Mouse (Mus musculus) forebrain, embryonic 16.5 days (tissue): Measurements from ENCODE around the gene Camk2g. TPM values are rescaled to one million over a fixed set of nuclear protein-coding genes. Genes with fewer than 3 reads are reported as not detected.

ENCODE experiments used
- ATAC-seq: fragments of 200-750 bp; cut with Nextera tagmentation; 2 replicates; pipeline ENCODE4 v1.8.0; 2017; ENCODE audit warnings: mild to moderate bottlenecking, moderate library complexity
- H3K27ac ChIP-seq: fragments of 300-500 bp; sonication (generic); 2 replicates; pipeline ENCODE4 v1.5.1; 2014; ENCODE audit warnings: low read length, control low read depth
- H3K27me3 ChIP-seq: fragments of 300-500 bp; sonication (generic); replicated peaks from 2 replicates; pipeline ENCODE4 v1.6.1; 2014; ENCODE audit warnings: low read length; ENCODE audit not compliant: control insufficient read depth, insufficient read depth
- H3K36me3 ChIP-seq: fragments of 300-500 bp; sonication (generic); 2 replicates; pipeline ENCODE4 v1.6.1; 2014; ENCODE audit not compliant: control insufficient read depth, insufficient read depth
- H3K4me1 ChIP-seq: fragments of 300-500 bp; sonication (generic); replicated peaks from 2 replicates; pipeline ENCODE4 v1.6.1; 2014; ENCODE audit warnings: low read length; ENCODE audit not compliant: control insufficient read depth, insufficient read depth
- H3K4me2 ChIP-seq: fragments of 300-500 bp; sonication (generic); 2 replicates; pipeline ENCODE4 v1.6.1; 2014; ENCODE audit warnings: mild to moderate bottlenecking, low read length, control low read depth
- H3K4me3 ChIP-seq: fragments of 300-500 bp; sonication (generic); replicated peaks from 2 replicates; pipeline ENCODE4 v1.5.1; 2014; ENCODE audit warnings: mild to moderate bottlenecking, low read length, control low read depth
- H3K9ac ChIP-seq: fragments of 300-500 bp; sonication (generic); replicated peaks from 2 replicates; pipeline ENCODE4 v1.6.1; 2014; ENCODE audit warnings: low read depth, low read length, control low read depth
- H3K9me3 ChIP-seq: fragments of 300-500 bp; sonication (generic); 2 replicates; pipeline ENCODE4 v1.6.1; 2016; ENCODE audit warnings: low read length; ENCODE audit not compliant: control insufficient read depth
- WGBS: fragments of 180-500 bp; shearing (Covaris S2); extraction: QIAGEN DNeasy Blood & Tissue Kit; methylation state at CpG from one replicate; pipeline ENCODE4 v1.1.7; 2014; 5-methylcytosine and 5-hydroxymethylcytosine counted together
- polyA plus RNA-seq: library from polyadenylated mRNA; unstranded; fragments of >200 nt; fragmentation: Nextera tagmentation; extraction: Ambion mirVana; gene quantifications from 2 replicates; pipeline ENCODE4 v1.2.1, GENCODE M21; 2015

Camk2g gene
- polyA plus RNA-seq, 1 experiment from 2014 or later = 123 TPM

DNA sequence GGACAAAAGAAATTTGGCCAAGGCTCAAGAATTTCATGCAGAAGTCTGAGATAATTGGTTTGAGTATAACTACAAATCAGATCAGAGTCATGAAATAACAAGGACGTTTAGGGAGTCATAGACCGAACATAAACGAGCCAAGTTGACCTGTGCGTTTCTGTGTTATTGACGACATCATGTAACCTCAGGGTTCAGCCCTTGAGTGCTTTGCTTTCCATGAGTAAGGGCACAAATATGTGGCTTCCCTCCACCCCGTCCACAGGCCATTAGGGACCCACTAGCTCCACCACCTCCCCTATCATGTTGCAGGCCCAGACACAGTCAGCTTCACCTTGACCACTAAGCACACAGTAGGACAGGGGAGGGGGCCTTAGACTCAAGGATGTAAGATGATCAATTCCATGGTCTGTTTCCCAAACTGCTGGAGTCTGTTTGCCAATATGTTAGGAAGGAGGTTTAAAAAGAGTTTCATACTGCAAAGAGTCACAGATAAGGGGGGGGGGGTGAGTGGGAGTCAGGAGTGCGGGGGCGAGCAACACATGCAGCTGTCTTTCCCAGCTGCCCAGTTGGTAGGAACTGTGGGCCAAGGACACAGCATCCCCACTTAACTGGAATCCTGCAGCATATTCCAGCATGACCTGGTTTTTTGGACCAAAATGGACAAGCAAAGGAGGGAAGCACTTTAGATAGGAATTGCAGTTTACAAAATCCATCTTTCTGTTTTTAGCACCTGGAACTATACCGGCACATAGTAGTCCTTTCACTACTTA lies 37.4 kb upstream of the Camk2g start:
- no peaks in the 10 kb centered on the region for H3K4me1 ChIP-seq
- H3K4me2 ChIP-seq = no peak overlapping the region
- no peak for ATAC-seq
- no peak overlapping the region for H3K9ac ChIP-seq
- WGBS = 67% methylated on average over 9 of the region's 9 CpGs
- no peak overlapping the region for H3K27ac ChIP-seq
- no peaks in the 10 kb centered on the region for H3K27me3 ChIP-seq
- H3K36me3 ChIP-seq = no peaks in the 10 kb centered on the region
- H3K4me3 ChIP-seq = no peak overlapping the region
- H3K9me3 ChIP-seq = no peaks in the 10 kb centered on the region

DNA sequence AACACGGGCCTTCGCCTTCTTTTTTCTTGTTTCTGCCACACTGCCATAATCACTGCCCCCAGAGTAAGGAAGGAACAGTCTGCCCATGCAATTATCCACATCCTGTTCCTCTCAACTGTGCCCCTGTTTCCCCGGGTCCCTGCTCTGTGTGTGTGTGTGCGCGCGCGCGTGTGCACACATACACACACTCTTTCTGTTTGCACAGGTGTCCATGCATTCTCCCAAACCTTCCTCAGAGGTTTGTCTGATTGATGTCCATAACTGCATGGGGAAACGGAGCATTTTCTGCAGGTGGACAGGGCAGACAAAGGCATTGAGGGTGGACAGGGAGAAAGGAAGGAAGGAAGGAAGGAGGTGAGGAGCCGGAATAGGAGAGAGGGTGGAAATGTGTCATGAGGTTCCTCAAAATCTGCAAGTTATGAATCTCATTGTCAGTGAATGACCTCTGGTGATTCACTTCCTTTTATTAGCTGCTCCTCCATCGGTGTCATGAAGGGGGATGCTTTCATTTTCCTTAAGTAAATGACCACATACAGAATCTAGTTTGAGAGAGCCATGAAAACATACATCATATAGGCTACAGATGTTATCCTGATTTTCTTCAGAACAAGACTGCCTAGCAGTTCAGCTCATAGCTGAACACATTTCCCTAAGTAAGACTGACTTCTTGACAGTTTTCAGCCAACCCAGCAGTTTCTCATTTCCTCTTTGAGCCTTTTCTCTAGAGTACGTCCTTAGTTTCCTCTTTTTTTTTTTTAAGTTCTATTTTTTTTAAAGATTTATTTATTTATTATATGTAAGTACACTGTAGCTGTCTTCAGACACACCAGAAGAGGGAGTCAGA lies 35.9 kb upstream of the Camk2g start:
- no peak overlapping the region for H3K9ac ChIP-seq
- H3K4me2 ChIP-seq = no peak overlapping the region
- no peaks in the 10 kb centered on the region for H3K4me1 ChIP-seq
- H3K27ac ChIP-seq = no peak overlapping the region
- H3K27me3 ChIP-seq = no peaks in the 10 kb centered on the region
- no peaks in the 10 kb centered on the region for H3K36me3 ChIP-seq
- H3K9me3 ChIP-seq = no peaks in the 10 kb centered on the region
- H3K4me3 ChIP-seq = no peak overlapping the region
- WGBS = 89% methylated on average over 12 of the region's 12 CpGs
- no peak for ATAC-seq

DNA sequence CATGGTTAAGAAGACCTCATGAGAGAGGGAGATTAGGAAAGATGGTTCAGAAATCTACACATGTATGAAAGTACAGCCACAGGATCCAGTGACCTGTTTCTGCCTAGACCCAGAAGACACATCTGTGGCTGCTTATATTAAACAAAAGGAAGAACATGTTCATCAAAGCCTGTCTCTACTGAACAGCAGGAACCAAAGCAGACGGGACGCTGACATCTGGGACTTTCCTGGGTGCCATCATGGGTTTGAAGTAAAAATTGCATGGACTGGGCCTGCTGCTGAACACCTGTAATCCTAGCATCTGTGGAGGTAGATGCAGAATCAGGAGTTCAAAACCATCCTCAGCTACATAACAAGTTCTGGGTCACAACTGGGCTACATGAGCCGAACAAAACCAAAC lies 34.6 kb upstream of the Camk2g start:
- no peak overlapping the region for H3K4me2 ChIP-seq
- no peaks in the 10 kb centered on the region for H3K4me1 ChIP-seq
- no peaks in the 10 kb centered on the region for H3K9me3 ChIP-seq
- no peaks in the 10 kb centered on the region for H3K36me3 ChIP-seq
- no peaks in the 10 kb centered on the region for H3K27me3 ChIP-seq
- H3K27ac ChIP-seq = no peak overlapping the region
- H3K9ac ChIP-seq = no peak overlapping the region
- WGBS = 90% methylated on average over 3 of the region's 3 CpGs
- ATAC-seq = no peak
- H3K4me3 ChIP-seq = no peak overlapping the region

DNA sequence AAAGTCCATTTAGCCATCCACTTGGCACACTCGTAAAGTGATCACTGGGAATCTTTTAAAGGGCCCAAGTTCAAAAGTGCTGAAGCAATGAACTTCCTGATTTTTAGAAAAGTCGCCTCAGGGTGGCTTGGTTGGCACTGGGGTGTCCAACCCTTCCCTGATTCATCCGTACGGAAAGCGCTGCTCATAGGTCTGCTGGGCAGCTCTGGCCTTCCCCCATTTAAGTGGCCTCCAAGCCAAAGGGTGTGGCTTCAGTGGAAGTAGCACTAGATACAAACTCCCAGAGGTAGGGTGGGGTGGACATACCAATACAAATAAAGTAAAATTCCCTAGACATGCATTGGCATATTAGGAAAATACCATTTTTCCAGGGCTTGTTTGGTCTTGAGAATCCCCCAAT lies 33.6 kb upstream of the Camk2g start:
- Histone ChIP-seq H3K4me3 (no peak overlapping the region), H3K36me3 (no peaks in the 10 kb centered on the region), H3K4me2 (no peak overlapping the region), H3K27me3 (no peaks in the 10 kb centered on the region), H3K9me3 (no peaks in the 10 kb centered on the region), H3K4me1 (no peaks in the 10 kb centered on the region), H3K27ac (no peak overlapping the region), H3K9ac (no peak overlapping the region)
- no peak for ATAC-seq
- 89% methylated on average over 5 of the region's 5 CpGs for WGBS

DNA sequence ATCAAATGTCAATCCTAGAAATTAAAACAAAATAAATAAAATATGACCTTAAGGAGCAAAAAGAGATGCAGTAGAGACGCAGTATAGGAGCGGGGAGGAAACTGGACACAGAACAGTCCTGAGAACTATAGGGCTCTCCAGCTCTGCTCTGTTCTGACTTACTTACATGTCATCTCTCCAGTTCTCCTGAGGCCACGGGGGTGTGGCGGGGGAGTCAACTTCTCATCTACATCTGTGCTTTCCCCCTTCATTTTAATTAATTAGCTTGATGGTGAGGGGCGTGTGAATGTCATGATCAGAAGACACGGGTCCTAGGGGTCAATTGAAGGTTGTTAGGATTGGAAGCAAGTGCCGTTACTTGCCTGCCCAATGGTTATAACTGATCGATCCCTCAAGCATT lies 33.2 kb upstream of the Camk2g start:
- Histone ChIP-seq H3K9me3 (no peaks in the 10 kb centered on the region), H3K9ac (no peak overlapping the region), H3K27me3 (no peaks in the 10 kb centered on the region), H3K4me3 (no peak overlapping the region), H3K4me2 (no peak overlapping the region), H3K4me1 (no peaks in the 10 kb centered on the region), H3K27ac (no peak overlapping the region), H3K36me3 (no peaks in the 10 kb centered on the region)
- no peak for ATAC-seq
- 85% methylated on average over 8 of the region's 8 CpGs for WGBS

DNA sequence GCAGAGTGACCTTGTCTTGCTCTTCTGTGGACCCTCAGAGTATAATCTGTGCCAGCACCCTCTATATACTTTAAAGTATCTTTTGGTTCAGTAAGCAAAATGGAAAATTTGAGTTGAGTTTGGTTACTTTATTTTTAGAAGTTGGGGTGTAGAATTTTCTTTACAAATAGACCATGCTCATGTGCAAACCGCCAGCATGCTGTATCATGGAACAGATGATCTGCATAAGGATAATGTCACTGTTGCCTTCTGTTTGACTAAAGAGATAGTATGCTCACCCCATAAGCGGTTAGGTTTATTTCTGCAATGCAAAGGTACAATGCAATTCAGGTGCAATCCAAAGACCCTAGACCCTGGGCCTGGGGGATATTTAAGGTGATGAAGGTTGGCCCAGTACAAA lies 31.6 kb upstream of the Camk2g start:
- Histone ChIP-seq H3K27ac (no peak overlapping the region), H3K4me1 (no peaks in the 10 kb centered on the region), H3K9me3 (no peaks in the 10 kb centered on the region), H3K9ac (no peak overlapping the region), H3K27me3 (no peaks in the 10 kb centered on the region), H3K4me3 (no peak overlapping the region), H3K4me2 (no peak overlapping the region), H3K36me3 (no peaks in the 10 kb centered on the region)
- ATAC-seq = no peak
- 83% methylated on average over 2 of the region's 2 CpGs for WGBS

DNA sequence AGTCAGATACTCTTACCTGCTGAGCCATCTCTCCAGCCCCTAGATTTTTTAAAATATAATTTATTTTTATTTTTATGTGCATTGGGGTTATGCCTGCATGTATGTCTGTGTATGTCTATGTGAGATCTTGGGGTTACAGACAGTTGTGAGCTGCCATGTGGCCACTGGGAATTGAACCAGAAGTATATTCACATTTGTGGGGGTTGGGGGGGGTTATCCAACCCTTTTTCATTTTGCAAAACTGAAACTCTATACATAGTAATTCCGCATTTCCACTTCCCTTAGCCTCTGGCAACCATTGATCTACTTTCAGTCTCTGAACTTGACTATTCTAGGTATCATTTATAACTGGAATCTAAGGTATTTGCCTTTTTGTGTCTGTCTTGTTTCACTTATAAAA lies 30.6 kb upstream of the Camk2g start:
- H3K27ac ChIP-seq = no peak overlapping the region
- no peak for ATAC-seq
- H3K4me2 ChIP-seq = no peak overlapping the region
- H3K4me1 ChIP-seq = no peaks in the 10 kb centered on the region
- no peaks in the 10 kb centered on the region for H3K36me3 ChIP-seq
- no peak overlapping the region for H3K9ac ChIP-seq
- H3K9me3 ChIP-seq = no peaks in the 10 kb centered on the region
- H3K27me3 ChIP-seq = no peaks in the 10 kb centered on the region
- 84% methylated on average over 1 of the region's 1 CpGs for WGBS
- no peak overlapping the region for H3K4me3 ChIP-seq

DNA sequence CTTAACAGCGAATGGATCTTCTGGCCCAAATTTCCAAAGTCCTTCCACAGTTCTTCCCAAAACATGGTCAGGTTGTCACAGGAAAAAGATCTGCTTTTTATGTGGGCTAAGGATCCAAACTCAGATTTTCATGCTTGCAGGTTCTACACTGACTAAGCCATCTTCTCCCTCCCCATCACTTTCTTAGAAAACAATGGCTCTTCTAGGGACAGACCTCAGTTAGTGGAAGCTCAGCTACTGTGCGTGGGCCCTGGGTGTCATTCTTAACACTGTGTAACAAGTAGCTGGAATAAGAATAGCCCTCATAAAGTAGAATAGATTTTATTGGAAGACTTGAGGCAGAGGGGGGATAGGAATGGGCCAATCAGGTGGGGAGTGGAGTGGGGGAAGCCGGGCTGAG lies 21.6 kb upstream of the Camk2g start:
- Histone ChIP-seq H3K4me1 (no peaks in the 10 kb centered on the region), H3K27me3 (no peaks in the 10 kb centered on the region), H3K27ac (no peak overlapping the region), H3K36me3 (no peaks in the 10 kb centered on the region), H3K9me3 (no peaks in the 10 kb centered on the region), H3K4me3 (no peak overlapping the region), H3K4me2 (no peak overlapping the region), H3K9ac (no peak overlapping the region)
- no peak for ATAC-seq
- 89% methylated on average over 3 of the region's 3 CpGs for WGBS

DNA sequence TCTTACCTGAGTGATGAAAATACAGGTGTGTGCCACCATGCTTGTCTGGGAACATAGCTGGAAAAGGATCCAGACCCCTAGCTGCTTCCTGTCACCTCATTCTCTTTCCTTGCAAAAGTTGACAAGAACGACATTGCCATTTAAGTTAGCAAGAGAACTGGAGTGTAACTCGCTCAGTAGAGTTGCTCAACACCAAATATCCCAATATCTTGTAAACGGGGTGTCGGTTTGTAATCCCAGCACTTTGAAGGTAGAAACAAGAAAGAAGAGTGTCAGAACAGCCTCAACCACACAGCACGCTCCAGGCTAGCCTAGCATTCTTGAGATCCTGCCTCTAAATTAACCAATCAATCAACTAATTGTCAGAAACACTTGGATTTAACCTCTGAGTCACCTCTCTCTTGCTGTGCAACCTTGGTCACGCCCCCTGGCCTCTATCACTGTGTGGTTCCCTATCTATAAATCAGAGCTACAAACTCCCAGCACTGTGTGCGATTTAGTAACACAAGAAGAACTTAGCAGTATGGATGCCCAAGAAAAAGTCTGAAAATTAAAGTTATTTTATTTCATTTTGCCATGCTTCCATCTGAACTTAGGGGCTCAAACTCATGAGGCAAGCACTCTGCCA lies 18.0 kb upstream of the Camk2g start:
- 78% methylated on average over 7 of the region's 7 CpGs for WGBS
- Histone ChIP-seq H3K4me3 (no peak overlapping the region), H3K9me3 (no peaks in the 10 kb centered on the region), H3K4me2 (no peak overlapping the region), H3K36me3 (no peaks in the 10 kb centered on the region), H3K27me3 (no peaks in the 10 kb centered on the region), H3K27ac (no peak overlapping the region), H3K9ac (no peak overlapping the region), H3K4me1 (no peaks in the 10 kb centered on the region)
- ATAC-seq = no peak
